Mouse (Mus musculus): ENCODE results near the gene Lsm12. TPM values are rescaled to one million over a fixed set of nuclear protein-coding genes. Genes with fewer than 3 reads are reported as not detected.
A peak's percentile ranks its signal among the peaks of the same experiment; 100 is the strongest.
"Not testable (repeated sequence)": the region's sequence is repeated elsewhere in the genome, so short reads cannot be mapped to it uniquely, and the experiment has no call there.

The Lsm12 gene
- polyA plus RNA-seq, 1 experiment from 2014 or later, result 78.7 TPM

GRCm38 (mm10) chr11:102186235-102186634, 1.1 kb upstream of the Lsm12 start:
- Histone ChIP-seq H3K27me3 (ENCODE audit: control insufficient read depth, insufficient read depth, low read length) (no peaks in the 10 kb centered on the region), H3K36me3 (ENCODE audit: control insufficient read depth, insufficient read depth, low read length) (peaks cover under 1% of the 10 kb centered on the region; the same call in 1 of the 2 replicates), H3K27ac (ENCODE audit: low read depth, low read length) (no peak overlapping the region), H3K4me1 (replicated peaks; ENCODE audit: control insufficient read depth, insufficient read depth, low read length) (peaks cover 8% of the 10 kb centered on the region; the same call in 1 of the 2 replicates), H3K4me3 (ENCODE audit: low read depth, low read length) (no peak overlapping the region), H3K9me3 (ENCODE audit: control insufficient read depth, low read length) (no peaks in the 10 kb centered on the region), H3K4me2 (ENCODE audit: low read depth, low read length, severe bottlenecking) (no peak overlapping the region), H3K9ac (ENCODE audit: low read length) (no peak overlapping the region)
- 94% methylated on average over 1 of the region's 1 CpGs for WGBS
- DNase-seq (ENCODE audit: low spot score) (no peak), ATAC-seq (replicated peaks; ENCODE audit: low FRiP score) (no peak)

GRCm38 (mm10) chr11:102185677-102186076, 581 bp upstream of the Lsm12 start:
- Histone ChIP-seq H3K36me3 (ENCODE audit: control insufficient read depth, insufficient read depth, low read length) (peaks cover 3% of the 10 kb centered on the region; the same call in 1 of the 2 replicates), H3K27me3 (ENCODE audit: control insufficient read depth, insufficient read depth, low read length) (no peaks in the 10 kb centered on the region), H3K4me1 (replicated peaks; ENCODE audit: control insufficient read depth, insufficient read depth, low read length) (peaks cover 6% of the 10 kb centered on the region; the same call in 1 of the 2 replicates), H3K9ac (ENCODE audit: low read length) (no peak overlapping the region; the same call in 1 of the 2 replicates), H3K4me3 (ENCODE audit: low read depth, low read length) (peak overlapping the region; percentile 91), H3K9me3 (ENCODE audit: control insufficient read depth, low read length) (no peaks in the 10 kb centered on the region), H3K27ac (ENCODE audit: low read depth, low read length) (no peak overlapping the region), H3K4me2 (ENCODE audit: low read depth, low read length, severe bottlenecking) (peak overlapping the region; percentile 87)
- no peak for ATAC-seq (replicated peaks; ENCODE audit: low FRiP score)
- WGBS, result 67% methylated on average over 3 of the region's 3 CpGs
- DNase-seq (ENCODE audit: low spot score), result no peak

- Histone ChIP-seq H3K9me3 (ENCODE audit: control insufficient read depth, low read length) (no peaks in the 10 kb centered on the region), H3K4me2 (ENCODE audit: low read depth, low read length, severe bottlenecking) (peak overlapping the region; percentile 87), H3K36me3 (ENCODE audit: control insufficient read depth, insufficient read depth, low read length) (peaks cover 3% of the 10 kb centered on the region; the same call in 1 of the 2 replicates), H3K27ac (ENCODE audit: low read depth, low read length) (peak overlapping the region; percentile 90; the same call in 1 of the 2 replicates), H3K4me1 (replicated peaks; ENCODE audit: control insufficient read depth, insufficient read depth, low read length) (peaks cover 5% of the 10 kb centered on the region; the same call in 1 of the 2 replicates), H3K27me3 (ENCODE audit: control insufficient read depth, insufficient read depth, low read length) (no peaks in the 10 kb centered on the region), H3K9ac (ENCODE audit: low read length) (peak overlapping the region; percentile 90), H3K4me3 (ENCODE audit: low read depth, low read length) (peak overlapping the region; percentile 91)
- WGBS, result 10% methylated on average over 7 of the region's 7 CpGs
- ATAC-seq (replicated peaks; ENCODE audit: low FRiP score) (no peak), DNase-seq (ENCODE audit: low spot score) (no peak)
These were observed 847 bp downstream of the Lsm12 start for GRCm38 (mm10) chr11:102184253-102184645.

GRCm38 (mm10) chr11:102179836-102180235, 5.3 kb downstream of the Lsm12 start:
- peaks cover 3% of the 10 kb centered on the region; the same call in 1 of the 2 replicates for H3K4me1 ChIP-seq (replicated peaks; ENCODE audit: control insufficient read depth, insufficient read depth, low read length)
- DNase-seq (ENCODE audit: low spot score), result no peak
- H3K27ac ChIP-seq (ENCODE audit: low read depth, low read length), result no peak overlapping the region
- H3K9ac ChIP-seq (ENCODE audit: low read length), result no peak overlapping the region
- no peak overlapping the region for H3K4me2 ChIP-seq (ENCODE audit: low read depth, low read length, severe bottlenecking)
- H3K9me3 ChIP-seq (ENCODE audit: control insufficient read depth, low read length), result no peaks in the 10 kb centered on the region
- H3K36me3 ChIP-seq (ENCODE audit: control insufficient read depth, insufficient read depth, low read length), result peaks cover 6% of the 10 kb centered on the region; the same call in 1 of the 2 replicates
- ATAC-seq (replicated peaks; ENCODE audit: low FRiP score), result no peak
- no peaks in the 10 kb centered on the region for H3K27me3 ChIP-seq (ENCODE audit: control insufficient read depth, insufficient read depth, low read length)
- no peak overlapping the region for H3K4me3 ChIP-seq (ENCODE audit: low read depth, low read length)

- Histone ChIP-seq H3K9me3 (ENCODE audit: control insufficient read depth, low read length) (no peaks in the 10 kb centered on the region), H3K4me1 (replicated peaks; ENCODE audit: control insufficient read depth, insufficient read depth, low read length) (no peaks in the 10 kb centered on the region), H3K9ac (ENCODE audit: low read length) (no peak overlapping the region), H3K27ac (ENCODE audit: low read depth, low read length) (no peak overlapping the region), H3K4me2 (ENCODE audit: low read depth, low read length, severe bottlenecking) (no peak overlapping the region), H3K4me3 (ENCODE audit: low read depth, low read length) (no peak overlapping the region), H3K36me3 (ENCODE audit: control insufficient read depth, insufficient read depth, low read length) (peaks cover 4% of the 10 kb centered on the region), H3K27me3 (ENCODE audit: control insufficient read depth, insufficient read depth, low read length) (no peaks in the 10 kb centered on the region)
- DNase-seq (ENCODE audit: low spot score) (no peak), ATAC-seq (replicated peaks; ENCODE audit: low FRiP score) (no peak)
- WGBS, result 91% methylated on average over 5 of the region's 5 CpGs
These were observed 16.4 kb downstream of the Lsm12 start for GRCm38 (mm10) chr11:102168689-102169088.

GRCm38 (mm10) chr11:102167539-102167938, 17.6 kb downstream of the Lsm12 start:
- H3K36me3 ChIP-seq (ENCODE audit: control insufficient read depth, insufficient read depth, low read length), result peaks cover 4% of the 10 kb centered on the region
- 96% methylated on average over 5 of the region's 5 CpGs for WGBS
- no peak for ATAC-seq (replicated peaks; ENCODE audit: low FRiP score)

GRCm38 (mm10) chr11:102165971-102166722, 18.9 kb downstream of the Lsm12 start:
- DNase-seq (ENCODE audit: low spot score), result no peak

More at GRCm38 (mm10) chr11:102167539-102167938, 17.6 kb downstream of the Lsm12 start:
- no peak overlapping the region for H3K4me2 ChIP-seq (ENCODE audit: low read depth, low read length, severe bottlenecking)
- no peak overlapping the region for H3K27ac ChIP-seq (ENCODE audit: low read depth, low read length)
- no peaks in the 10 kb centered on the region for H3K9me3 ChIP-seq (ENCODE audit: control insufficient read depth, low read length)
- H3K4me3 ChIP-seq (ENCODE audit: low read depth, low read length), result no peak overlapping the region
- H3K9ac ChIP-seq (ENCODE audit: low read length), result no peak overlapping the region
- no peak for DNase-seq (ENCODE audit: low spot score)
- no peaks in the 10 kb centered on the region for H3K27me3 ChIP-seq (ENCODE audit: control insufficient read depth, insufficient read depth, low read length)
- no peaks in the 10 kb centered on the region for H3K4me1 ChIP-seq (replicated peaks; ENCODE audit: control insufficient read depth, insufficient read depth, low read length)

GRCm38 (mm10) chr11:102159781-102160180, 25.3 kb downstream of the Lsm12 start:
- Histone ChIP-seq H3K4me1 (replicated peaks; ENCODE audit: control insufficient read depth, insufficient read depth, low read length) (no peaks in the 10 kb centered on the region), H3K9me3 (ENCODE audit: control insufficient read depth, low read length) (no peaks in the 10 kb centered on the region), H3K27ac (ENCODE audit: low read depth, low read length) (no peak overlapping the region), H3K9ac (ENCODE audit: low read length) (no peak overlapping the region), H3K36me3 (ENCODE audit: control insufficient read depth, insufficient read depth, low read length) (no peaks in the 10 kb centered on the region), H3K27me3 (ENCODE audit: control insufficient read depth, insufficient read depth, low read length) (no peaks in the 10 kb centered on the region), H3K4me2 (ENCODE audit: low read depth, low read length, severe bottlenecking) (no peak overlapping the region), H3K4me3 (ENCODE audit: low read depth, low read length) (no peak overlapping the region)
- ATAC-seq (replicated peaks; ENCODE audit: low FRiP score), result no peak
- DNase-seq (ENCODE audit: low spot score), result no peak
- 75% methylated on average over 5 of the region's 5 CpGs for WGBS

More at GRCm38 (mm10) chr11:102165971-102166722, 18.9 kb downstream of the Lsm12 start:
- Histone ChIP-seq H3K4me1 (replicated peaks; ENCODE audit: control insufficient read depth, insufficient read depth, low read length) (no peaks in the 10 kb centered on the region), H3K27ac (ENCODE audit: low read depth, low read length) (no peak overlapping the region), H3K27me3 (ENCODE audit: control insufficient read depth, insufficient read depth, low read length) (no peaks in the 10 kb centered on the region), H3K9ac (ENCODE audit: low read length) (no peak overlapping the region), H3K4me3 (ENCODE audit: low read depth, low read length) (no peak overlapping the region), H3K36me3 (ENCODE audit: control insufficient read depth, insufficient read depth, low read length) (peaks cover 4% of the 10 kb centered on the region), H3K9me3 (ENCODE audit: control insufficient read depth, low read length) (no peaks in the 10 kb centered on the region), H3K4me2 (ENCODE audit: low read depth, low read length, severe bottlenecking) (no peak overlapping the region)
- 79% methylated on average over 6 of the region's 6 CpGs for WGBS
- no peak for ATAC-seq (replicated peaks; ENCODE audit: low FRiP score)

GRCm38 (mm10) chr11:102158024-102158423, 27.1 kb downstream of the Lsm12 start:
- WGBS, result 75% methylated on average over 2 of the region's 2 CpGs
- not testable (repeated sequence) for H3K9me3 ChIP-seq (ENCODE audit: control insufficient read depth, low read length); ATAC-seq (replicated peaks; ENCODE audit: low FRiP score)

More at GRCm38 (mm10) chr11:102158024-102158423, 27.1 kb downstream of the Lsm12 start:
- not testable (repeated sequence) for H3K9ac ChIP-seq (ENCODE audit: low read length); H3K27ac ChIP-seq (ENCODE audit: low read depth, low read length); H3K27me3 ChIP-seq (ENCODE audit: control insufficient read depth, insufficient read depth, low read length); H3K4me1 ChIP-seq (replicated peaks; ENCODE audit: control insufficient read depth, insufficient read depth, low read length); DNase-seq (ENCODE audit: low spot score); H3K36me3 ChIP-seq (ENCODE audit: control insufficient read depth, insufficient read depth, low read length); H3K4me3 ChIP-seq (ENCODE audit: low read depth, low read length); H3K4me2 ChIP-seq (ENCODE audit: low read depth, low read length, severe bottlenecking)

Data from forebrain, embryonic 11.5 days (tissue).